Mouse (Mus musculus) liver, postnatal 0 days (tissue): ENCODE measurements around the gene Fam189a1.

Experiments used
- CTCF ChIP-seq: sonication (generic); IDR thresholded peaks from 2 replicates; pipeline ENCODE4 v1.5.1; 2016; ENCODE audit warnings: antibody characterized with exemption, low read depth
- EP300 ChIP-seq: IDR thresholded peaks from 2 replicates; pipeline ENCODE4 v1.6.1; 2016; ENCODE audit warnings: antibody characterized with exemption, low read depth, mild to moderate bottlenecking

DNA sequence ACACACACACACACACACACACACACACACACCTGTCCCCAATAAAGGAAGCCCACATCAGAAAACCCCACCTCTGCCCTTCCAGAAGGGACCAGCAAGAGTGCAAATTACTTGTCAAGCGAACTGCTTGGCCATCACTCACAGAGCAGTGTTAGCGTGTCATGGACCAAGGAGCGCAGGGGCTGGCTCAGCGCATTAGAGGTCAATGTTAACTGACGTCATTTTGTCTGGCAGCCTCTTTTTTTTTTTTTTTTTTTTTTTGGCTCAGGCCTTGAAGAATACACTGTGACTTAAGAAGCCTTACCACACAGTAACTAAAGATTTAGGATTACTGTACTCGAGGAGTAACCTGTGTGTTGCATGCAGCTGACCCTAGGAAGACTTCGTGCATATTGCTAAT is 402.2 kb downstream of the Fam189a1 start:
- no peak for TF ChIP-seq EP300
- TF ChIP-seq CTCF = no peak
